Mouse (Mus musculus): ENCODE data around the gene Nckap5. TPM values are rescaled to one million over a fixed set of nuclear protein-coding genes. Genes with fewer than 3 reads are reported as not detected.

The Nckap5 gene
- polyA plus RNA-seq, 1 experiment from 2014 or later, result 10.9 TPM

- Histone ChIP-seq H3K4me1 (ENCODE audit: control insufficient read depth, insufficient read depth, low read length) (no peaks in the 10 kb centered on the region), H3K4me3 (ENCODE audit: low read depth, low read length) (no peak overlapping the region), H3K4me2 (ENCODE audit: low read length) (no peak overlapping the region), H3K36me3 (ENCODE audit: control insufficient read depth, insufficient read depth, low read length) (no peaks in the 10 kb centered on the region), H3K27me3 (ENCODE audit: control insufficient read depth, insufficient read depth, low read depth, low read length) (no peaks in the 10 kb centered on the region), H3K9me3 (replicated peaks; ENCODE audit: control insufficient read depth, low read length, poor library complexity, severe bottlenecking) (no peaks in the 10 kb centered on the region), H3K9ac (ENCODE audit: low read depth, low read length) (no peak overlapping the region), H3K27ac (ENCODE audit: low read length) (peak overlapping the region; percentile 12; the same call in 1 of the 2 replicates)
- peak; percentile 68 for ATAC-seq
- WGBS, result 40% methylated on average over 14 of the region's 14 CpGs
These were observed 224.2 kb downstream of the Nckap5 start for GRCm38 (mm10) chr1:126606189-126607080.

GRCm38 (mm10) chr1:126604551-126604950, 226.0 kb downstream of the Nckap5 start:
- Histone ChIP-seq H3K9me3 (replicated peaks; ENCODE audit: control insufficient read depth, low read length, poor library complexity, severe bottlenecking) (no peaks in the 10 kb centered on the region), H3K4me3 (ENCODE audit: low read depth, low read length) (no peak overlapping the region), H3K4me1 (ENCODE audit: control insufficient read depth, insufficient read depth, low read length) (no peaks in the 10 kb centered on the region), H3K36me3 (ENCODE audit: control insufficient read depth, insufficient read depth, low read length) (no peaks in the 10 kb centered on the region), H3K9ac (ENCODE audit: low read depth, low read length) (no peak overlapping the region), H3K27ac (ENCODE audit: low read length) (no peak overlapping the region), H3K4me2 (ENCODE audit: low read length) (no peak overlapping the region), H3K27me3 (ENCODE audit: control insufficient read depth, insufficient read depth, low read depth, low read length) (no peaks in the 10 kb centered on the region)
- ATAC-seq, result no peak
- WGBS, result 86% methylated on average over 9 of the region's 9 CpGs

- H3K36me3 ChIP-seq (ENCODE audit: control insufficient read depth, insufficient read depth, low read length), result no peaks in the 10 kb centered on the region
- H3K4me2 ChIP-seq (ENCODE audit: low read length), result no peak overlapping the region
- 89% methylated on average over 7 of the region's 7 CpGs for WGBS
- H3K9me3 ChIP-seq (replicated peaks; ENCODE audit: control insufficient read depth, low read length, poor library complexity, severe bottlenecking), result no peaks in the 10 kb centered on the region
- no peak for ATAC-seq
- H3K9ac ChIP-seq (ENCODE audit: low read depth, low read length), result no peak overlapping the region
- H3K4me1 ChIP-seq (ENCODE audit: control insufficient read depth, insufficient read depth, low read length), result no peaks in the 10 kb centered on the region
- no peaks in the 10 kb centered on the region for H3K27me3 ChIP-seq (ENCODE audit: control insufficient read depth, insufficient read depth, low read depth, low read length)
- H3K27ac ChIP-seq (ENCODE audit: low read length), result no peak overlapping the region
- H3K4me3 ChIP-seq (ENCODE audit: low read depth, low read length), result no peak overlapping the region
These were observed 226.7 kb downstream of the Nckap5 start for GRCm38 (mm10) chr1:126603771-126604515.

GRCm38 (mm10) chr1:126600596-126600995, 230.0 kb downstream of the Nckap5 start:
- H3K27ac ChIP-seq (ENCODE audit: low read length), result no peak overlapping the region
- peaks cover 4% of the 10 kb centered on the region for H3K4me1 ChIP-seq (ENCODE audit: control insufficient read depth, insufficient read depth, low read length)
- H3K4me2 ChIP-seq (ENCODE audit: low read length), result no peak overlapping the region
- no peak overlapping the region for H3K9ac ChIP-seq (ENCODE audit: low read depth, low read length)
- H3K4me3 ChIP-seq (ENCODE audit: low read depth, low read length), result no peak overlapping the region
- no peaks in the 10 kb centered on the region for H3K9me3 ChIP-seq (replicated peaks; ENCODE audit: control insufficient read depth, low read length, poor library complexity, severe bottlenecking)
- H3K36me3 ChIP-seq (ENCODE audit: control insufficient read depth, insufficient read depth, low read length), result no peaks in the 10 kb centered on the region
- no peaks in the 10 kb centered on the region for H3K27me3 ChIP-seq (ENCODE audit: control insufficient read depth, insufficient read depth, low read depth, low read length)
- ATAC-seq, result no peak
- WGBS, result 60% methylated on average over 4 of the region's 4 CpGs

- H3K4me2 ChIP-seq (ENCODE audit: low read length), result no peak overlapping the region
- peaks cover 4% of the 10 kb centered on the region for H3K4me1 ChIP-seq (ENCODE audit: control insufficient read depth, insufficient read depth, low read length)
- ATAC-seq, result no peak
- no peak overlapping the region for H3K9ac ChIP-seq (ENCODE audit: low read depth, low read length)
- no peaks in the 10 kb centered on the region for H3K9me3 ChIP-seq (replicated peaks; ENCODE audit: control insufficient read depth, low read length, poor library complexity, severe bottlenecking)
- no peaks in the 10 kb centered on the region for H3K36me3 ChIP-seq (ENCODE audit: control insufficient read depth, insufficient read depth, low read length)
- no peaks in the 10 kb centered on the region for H3K27me3 ChIP-seq (ENCODE audit: control insufficient read depth, insufficient read depth, low read depth, low read length)
- no peak overlapping the region for H3K4me3 ChIP-seq (ENCODE audit: low read depth, low read length)
- H3K27ac ChIP-seq (ENCODE audit: low read length), result no peak overlapping the region
- 39% methylated on average over 3 of the region's 3 CpGs for WGBS
These were observed 233.2 kb downstream of the Nckap5 start for GRCm38 (mm10) chr1:126597376-126597775.

GRCm38 (mm10) chr1:126594796-126595195, 235.8 kb downstream of the Nckap5 start:
- H3K9ac ChIP-seq (ENCODE audit: low read depth, low read length), result no peak overlapping the region
- peaks cover 4% of the 10 kb centered on the region for H3K4me1 ChIP-seq (ENCODE audit: control insufficient read depth, insufficient read depth, low read length)
- no peaks in the 10 kb centered on the region for H3K9me3 ChIP-seq (replicated peaks; ENCODE audit: control insufficient read depth, low read length, poor library complexity, severe bottlenecking)
- H3K27ac ChIP-seq (ENCODE audit: low read length), result no peak overlapping the region
- no peaks in the 10 kb centered on the region for H3K27me3 ChIP-seq (ENCODE audit: control insufficient read depth, insufficient read depth, low read depth, low read length)
- whole genome bisulfite sequencing, result 84% methylated on average over 3 of the region's 3 CpGs
- ATAC-seq, result no peak
- H3K4me3 ChIP-seq (ENCODE audit: low read depth, low read length), result no peak overlapping the region
- H3K36me3 ChIP-seq (ENCODE audit: control insufficient read depth, insufficient read depth, low read length), result no peaks in the 10 kb centered on the region
- H3K4me2 ChIP-seq (ENCODE audit: low read length), result no peak overlapping the region

GRCm38 (mm10) chr1:126593044-126593805, 237.4 kb downstream of the Nckap5 start:
- H3K27me3 ChIP-seq (ENCODE audit: control insufficient read depth, insufficient read depth, low read depth, low read length), result no peaks in the 10 kb centered on the region
- no peaks in the 10 kb centered on the region for H3K9me3 ChIP-seq (replicated peaks; ENCODE audit: control insufficient read depth, low read length, poor library complexity, severe bottlenecking)
- H3K4me1 ChIP-seq (ENCODE audit: control insufficient read depth, insufficient read depth, low read length), result peaks cover 4% of the 10 kb centered on the region
- H3K9ac ChIP-seq (ENCODE audit: low read depth, low read length), result no peak overlapping the region
- no peak overlapping the region for H3K4me3 ChIP-seq (ENCODE audit: low read depth, low read length)
- H3K4me2 ChIP-seq (ENCODE audit: low read length), result no peak overlapping the region
- no peak for ATAC-seq
- H3K27ac ChIP-seq (ENCODE audit: low read length), result no peak overlapping the region
- 67% methylated on average over 7 of the region's 7 CpGs for WGBS
- H3K36me3 ChIP-seq (ENCODE audit: control insufficient read depth, insufficient read depth, low read length), result no peaks in the 10 kb centered on the region

- H3K9me3 ChIP-seq (replicated peaks; ENCODE audit: control insufficient read depth, low read length, poor library complexity, severe bottlenecking), result no peaks in the 10 kb centered on the region
- no peaks in the 10 kb centered on the region for H3K36me3 ChIP-seq (ENCODE audit: control insufficient read depth, insufficient read depth, low read length)
- no peak overlapping the region for H3K4me2 ChIP-seq (ENCODE audit: low read length)
- H3K27me3 ChIP-seq (ENCODE audit: control insufficient read depth, insufficient read depth, low read depth, low read length), result no peaks in the 10 kb centered on the region
- no peak overlapping the region for H3K9ac ChIP-seq (ENCODE audit: low read depth, low read length)
- WGBS, result 51% methylated on average over 3 of the region's 3 CpGs
- H3K4me1 ChIP-seq (ENCODE audit: control insufficient read depth, insufficient read depth, low read length), result no peaks in the 10 kb centered on the region
- no peak overlapping the region for H3K27ac ChIP-seq (ENCODE audit: low read length)
- ATAC-seq, result no peak
- H3K4me3 ChIP-seq (ENCODE audit: low read depth, low read length), result no peak overlapping the region
These were observed 239.7 kb downstream of the Nckap5 start for GRCm38 (mm10) chr1:126590911-126591310.

All from midbrain, embryonic 16.5 days (tissue).